Mouse (Mus musculus): ENCODE measurements around the gene Csf3. TPM values are rescaled to one million over a fixed set of nuclear protein-coding genes. Genes with fewer than 3 reads are reported as not detected.
A peak's percentile ranks its signal among the peaks of the same experiment; 100 is the strongest.

Csf3 gene
- polyA plus RNA-seq, 1 experiment from 2014 or later: 0.11 TPM

- H3K36me3 ChIP-seq (ENCODE audit: insufficient read depth, low read length): peaks cover 29% of the 10 kb centered on the region; the same call in 1 of the 2 replicates
- no peaks in the 10 kb centered on the region for H3K9me3 ChIP-seq (ENCODE audit: low read length)
- H3K4me2 ChIP-seq (replicated peaks; ENCODE audit: low read depth, low read length): no peak overlapping the region
- 0 out of 2 replicates have a peak overlapping the region, but pooled peaks have one; percentile 19 for H3K9ac ChIP-seq (replicated peaks; ENCODE audit: low read length)
- no peak for ATAC-seq (ENCODE audit: low FRiP score, low TSS enrichment)
- peaks cover 13% of the 10 kb centered on the region for H3K4me1 ChIP-seq (ENCODE audit: insufficient read depth, low read length)
- no peaks in the 10 kb centered on the region for H3K27me3 ChIP-seq (ENCODE audit: insufficient read depth, low read length)
- H3K4me3 ChIP-seq (ENCODE audit: low read length): no peak overlapping the region
- H3K27ac ChIP-seq (ENCODE audit: low read length): peak overlapping the region; percentile 66; the same call in 1 of the 2 replicates
- 61% methylated on average over 24 of the region's 24 CpGs for WGBS
Observed at GRCm38 (mm10) chr11:98721458-98722226, 20.6 kb downstream of the Csf3 start.

- no peak for ATAC-seq (ENCODE audit: low FRiP score, low TSS enrichment)
- Histone ChIP-seq H3K36me3 (ENCODE audit: insufficient read depth, low read length) (peaks cover 24% of the 10 kb centered on the region; the same call in 1 of the 2 replicates), H3K4me2 (replicated peaks; ENCODE audit: low read depth, low read length) (no peak overlapping the region), H3K4me3 (ENCODE audit: low read length) (no peak overlapping the region), H3K27me3 (ENCODE audit: insufficient read depth, low read length) (no peaks in the 10 kb centered on the region), H3K9ac (replicated peaks; ENCODE audit: low read length) (no peak overlapping the region), H3K9me3 (ENCODE audit: low read length) (no peaks in the 10 kb centered on the region), H3K4me1 (ENCODE audit: insufficient read depth, low read length) (peaks cover 12% of the 10 kb centered on the region), H3K27ac (ENCODE audit: low read length) (no peak overlapping the region)
- 69% methylated on average over 7 of the region's 7 CpGs for WGBS
Observed at GRCm38 (mm10) chr11:98723098-98723497, 22.0 kb downstream of the Csf3 start.

GRCm38 (mm10) chr11:98725926-98726506 is 25.0 kb downstream of the Csf3 start:
- Histone ChIP-seq H3K4me2 (replicated peaks; ENCODE audit: low read depth, low read length) (no peak overlapping the region), H3K9ac (replicated peaks; ENCODE audit: low read length) (no peak overlapping the region), H3K36me3 (ENCODE audit: insufficient read depth, low read length) (peaks cover 20% of the 10 kb centered on the region; the same call in 1 of the 2 replicates), H3K27ac (ENCODE audit: low read length) (no peak overlapping the region), H3K4me1 (ENCODE audit: insufficient read depth, low read length) (peaks cover 18% of the 10 kb centered on the region), H3K4me3 (ENCODE audit: low read length) (no peak overlapping the region), H3K27me3 (ENCODE audit: insufficient read depth, low read length) (no peaks in the 10 kb centered on the region), H3K9me3 (ENCODE audit: low read length) (no peaks in the 10 kb centered on the region)
- 91% methylated on average over 15 of the region's 15 CpGs for WGBS
- ATAC-seq (ENCODE audit: low FRiP score, low TSS enrichment): no peak

- peak within 1 kb of the TSS; percentile 67 for H3K9ac ChIP-seq (replicated peaks; ENCODE audit: low read length)
- WGBS: under 1% methylated on average over 16 of the region's 16 CpGs
- peaks cover 20% of the 10 kb centered on the region; the same call in 1 of the 2 replicates for H3K36me3 ChIP-seq (ENCODE audit: insufficient read depth, low read length)
- H3K9me3 ChIP-seq (ENCODE audit: low read length): no peaks in the 10 kb centered on the region; the same call in 1 of the 2 replicates
- H3K27ac ChIP-seq (ENCODE audit: low read length): no peak within 1 kb of the TSS
- H3K4me3 ChIP-seq (ENCODE audit: low read length): peak within 1 kb of the TSS; percentile 66
- no peaks in the 10 kb centered on the region for H3K27me3 ChIP-seq (ENCODE audit: insufficient read depth, low read length)
- ATAC-seq (ENCODE audit: low FRiP score, low TSS enrichment): peak; percentile 94
- H3K4me1 ChIP-seq (ENCODE audit: insufficient read depth, low read length): peaks cover 5% of the 10 kb centered on the region
- peak within 1 kb of the TSS; percentile 68 for H3K4me2 ChIP-seq (replicated peaks; ENCODE audit: low read depth, low read length)
Observed at GRCm38 (mm10) chr11:98729119-98729588, 28.1 kb downstream of the Csf3 start, which contains the start of gene Med24. Gene Med24, minus strand, starts transcription at chr11:98729435.

GRCm38 (mm10) chr11:98730727-98731126 is 29.7 kb downstream of the Csf3 start:
- Histone ChIP-seq H3K4me1 (ENCODE audit: insufficient read depth, low read length) (peaks cover 5% of the 10 kb centered on the region), H3K4me3 (ENCODE audit: low read length) (no peak overlapping the region), H3K27me3 (ENCODE audit: insufficient read depth, low read length) (no peaks in the 10 kb centered on the region), H3K4me2 (replicated peaks; ENCODE audit: low read depth, low read length) (no peak overlapping the region), H3K9ac (replicated peaks; ENCODE audit: low read length) (no peak overlapping the region), H3K9me3 (ENCODE audit: low read length) (no peaks in the 10 kb centered on the region; the same call in 1 of the 2 replicates), H3K36me3 (ENCODE audit: insufficient read depth, low read length) (peaks cover 6% of the 10 kb centered on the region; the same call in 1 of the 2 replicates), H3K27ac (ENCODE audit: low read length) (no peak overlapping the region)
- ATAC-seq (ENCODE audit: low FRiP score, low TSS enrichment): no peak
- 68% methylated on average over 4 of the region's 4 CpGs for WGBS

- no peaks in the 10 kb centered on the region; the same call in 1 of the 2 replicates for H3K9me3 ChIP-seq (ENCODE audit: low read length)
- ATAC-seq (ENCODE audit: low FRiP score, low TSS enrichment): no peak
- no peak overlapping the region for H3K4me3 ChIP-seq (ENCODE audit: low read length)
- WGBS: 52% methylated on average over 5 of the region's 5 CpGs
- no peak overlapping the region for H3K9ac ChIP-seq (replicated peaks; ENCODE audit: low read length)
- H3K27ac ChIP-seq (ENCODE audit: low read length): no peak overlapping the region
- peaks cover 5% of the 10 kb centered on the region for H3K4me1 ChIP-seq (ENCODE audit: insufficient read depth, low read length)
- no peak overlapping the region for H3K4me2 ChIP-seq (replicated peaks; ENCODE audit: low read depth, low read length)
- H3K27me3 ChIP-seq (ENCODE audit: insufficient read depth, low read length): no peaks in the 10 kb centered on the region
- H3K36me3 ChIP-seq (ENCODE audit: insufficient read depth, low read length): peaks cover 2% of the 10 kb centered on the region; the same call in 1 of the 2 replicates
Observed at GRCm38 (mm10) chr11:98731134-98731533, 30.1 kb downstream of the Csf3 start.

GRCm38 (mm10) chr11:98734020-98734419 is 33.0 kb downstream of the Csf3 start:
- WGBS: 79% methylated on average over 3 of the region's 3 CpGs
- no peaks in the 10 kb centered on the region for H3K4me1 ChIP-seq (ENCODE audit: insufficient read depth, low read length)

GRCm38 (mm10) chr11:98735111-98735510 is 34.0 kb downstream of the Csf3 start:
- H3K9me3 ChIP-seq (ENCODE audit: low read length): no peaks in the 10 kb centered on the region; the same call in 1 of the 2 replicates
- no peaks in the 10 kb centered on the region for H3K27me3 ChIP-seq (ENCODE audit: insufficient read depth, low read length)
- 91% methylated on average over 4 of the region's 4 CpGs for whole genome bisulfite sequencing
- peaks cover 5% of the 10 kb centered on the region for H3K4me1 ChIP-seq (ENCODE audit: insufficient read depth, low read length)
- H3K9ac ChIP-seq (replicated peaks; ENCODE audit: low read length): no peak overlapping the region
- H3K36me3 ChIP-seq (ENCODE audit: insufficient read depth, low read length): no peaks in the 10 kb centered on the region
- no peak overlapping the region for H3K27ac ChIP-seq (ENCODE audit: low read length)
- H3K4me3 ChIP-seq (ENCODE audit: low read length): no peak overlapping the region
- H3K4me2 ChIP-seq (replicated peaks; ENCODE audit: low read depth, low read length): no peak overlapping the region
- ATAC-seq (ENCODE audit: low FRiP score, low TSS enrichment): no peak

More at GRCm38 (mm10) chr11:98734020-98734419, 33.0 kb downstream of the Csf3 start:
- Histone ChIP-seq H3K4me3 (ENCODE audit: low read length) (no peak overlapping the region), H3K36me3 (ENCODE audit: insufficient read depth, low read length) (no peaks in the 10 kb centered on the region), H3K27ac (ENCODE audit: low read length) (no peak overlapping the region), H3K4me2 (replicated peaks; ENCODE audit: low read depth, low read length) (no peak overlapping the region), H3K9me3 (ENCODE audit: low read length) (no peaks in the 10 kb centered on the region; the same call in 1 of the 2 replicates), H3K27me3 (ENCODE audit: insufficient read depth, low read length) (no peaks in the 10 kb centered on the region), H3K9ac (replicated peaks; ENCODE audit: low read length) (no peak overlapping the region)
- no peak for ATAC-seq (ENCODE audit: low FRiP score, low TSS enrichment)

GRCm38 (mm10) chr11:98736176-98736575 is 35.1 kb downstream of the Csf3 start:
- no peak overlapping the region for H3K27ac ChIP-seq (ENCODE audit: low read length)
- H3K27me3 ChIP-seq (ENCODE audit: insufficient read depth, low read length): no peaks in the 10 kb centered on the region

More at GRCm38 (mm10) chr11:98736176-98736575, 35.1 kb downstream of the Csf3 start:
- peaks cover 14% of the 10 kb centered on the region for H3K4me1 ChIP-seq (ENCODE audit: insufficient read depth, low read length)
- 79% methylated on average over 1 of the region's 1 CpGs for WGBS
- H3K4me3 ChIP-seq (ENCODE audit: low read length): no peak overlapping the region
- no peaks in the 10 kb centered on the region; the same call in 1 of the 2 replicates for H3K9me3 ChIP-seq (ENCODE audit: low read length)
- H3K4me2 ChIP-seq (replicated peaks; ENCODE audit: low read depth, low read length): no peak overlapping the region
- no peak overlapping the region for H3K9ac ChIP-seq (replicated peaks; ENCODE audit: low read length)
- ATAC-seq (ENCODE audit: low FRiP score, low TSS enrichment): no peak
- H3K36me3 ChIP-seq (ENCODE audit: insufficient read depth, low read length): no peaks in the 10 kb centered on the region

Measured in kidney, embryonic 16.5 days (tissue).